14 mouse cellular contexts compared by ENCODE assay signal in the genomic region with DNA sequence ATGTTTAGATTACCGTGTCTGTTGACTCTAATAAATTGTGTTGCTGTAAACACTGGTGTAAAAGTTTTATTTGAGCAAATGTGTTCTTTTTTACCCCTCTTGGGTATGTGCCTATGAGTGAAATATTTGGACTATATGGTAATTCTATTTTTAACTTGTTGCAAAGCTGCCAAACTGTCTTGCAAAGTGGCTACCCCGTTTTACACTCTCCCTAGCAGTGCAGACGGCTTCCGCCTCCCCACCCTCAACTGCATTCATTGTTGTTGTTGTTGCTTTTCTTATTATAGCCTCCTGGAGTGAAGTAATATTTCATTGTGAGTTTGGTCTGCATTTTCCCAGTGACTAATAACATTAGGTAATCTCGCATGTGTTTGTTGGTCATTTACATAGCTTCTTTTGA.
"Had no signal": no experiment of that assay in that cellular context is flagged by ENCODE, and none has a peak within 500 bp of the region (broad histone marks: within the 10 kb centered on the region; RNA-seq: fewer than 3 reads in every experiment).

No protein-coding gene starts in this region.

- ATAC-seq: midbrain, embryonic 16.5 days had no signal

- H3K4me3 ChIP-seq: left cerebral cortex, adult 2 months; limb, embryonic 12.5 days; midbrain, embryonic 10.5 days; neural tube, embryonic 13.5 days; stomach, embryonic 15.5 days had no signal

- H3K36me3 ChIP-seq: limb, embryonic 12.5 days; midbrain, embryonic 10.5 days; neural tube, embryonic 13.5 days; stomach, embryonic 15.5 days had no signal

- DNase-seq: kidney, adult 18-20 months; kidney, postnatal 25 days; lung, adult 2 months; lung, postnatal 4 days; right cerebral cortex, postnatal 14 days; thymus, adult 2 months; thymus, postnatal 25 days had no signal

- H3K4me2 ChIP-seq: limb, embryonic 12.5 days; neural tube, embryonic 13.5 days; stomach, embryonic 15.5 days had no signal

- H3K27me3 ChIP-seq: stomach, embryonic 15.5 days had no signal

- H3K9ac ChIP-seq: limb, embryonic 12.5 days; liver, embryonic 14.5 days; neural tube, embryonic 13.5 days; stomach, embryonic 15.5 days had no signal

- H3K9me3 ChIP-seq: limb, embryonic 12.5 days; midbrain, embryonic 10.5 days; stomach, embryonic 15.5 days had no signal

- H3K27ac ChIP-seq: left cerebral cortex, adult 2 months; limb, embryonic 12.5 days; liver, embryonic 14.5 days; midbrain, embryonic 10.5 days; neural tube, embryonic 13.5 days; stomach, embryonic 15.5 days had no signal
